Mouse (Mus musculus) brain, embryonic 14.5 days (tissue): ENCODE results near the gene Flad1.

Source experiments
- CTCF ChIP-seq: fragments of 200-500 bp; IDR thresholded peaks from 2 replicates; pipeline ENCODE4 v1.5.1; 2012; ENCODE audit warnings: inconsistent platforms, mild to moderate bottlenecking, moderate library complexity, borderline replicate concordance; ENCODE audit not compliant: insufficient read depth, insufficient read length; ENCODE audit errors: extremely low read depth
- POLR2A ChIP-seq: fragments of 200-500 bp; IDR thresholded peaks from 2 replicates; pipeline ENCODE4 v1.6.1; 2012; ENCODE audit warnings: mild to moderate bottlenecking, inconsistent platforms, borderline replicate concordance; ENCODE audit not compliant: poor library complexity, insufficient read depth, insufficient read length, severe bottlenecking; ENCODE audit errors: extremely low read depth

GRCm38 (mm10) chr3:89434532-89434931 is 22.9 kb upstream of the Flad1 start:
- TF ChIP-seq POLR2A (no peak), CTCF (no peak)
